ENCODE assay signal across 12 mouse cellular contexts in the genomic region with DNA sequence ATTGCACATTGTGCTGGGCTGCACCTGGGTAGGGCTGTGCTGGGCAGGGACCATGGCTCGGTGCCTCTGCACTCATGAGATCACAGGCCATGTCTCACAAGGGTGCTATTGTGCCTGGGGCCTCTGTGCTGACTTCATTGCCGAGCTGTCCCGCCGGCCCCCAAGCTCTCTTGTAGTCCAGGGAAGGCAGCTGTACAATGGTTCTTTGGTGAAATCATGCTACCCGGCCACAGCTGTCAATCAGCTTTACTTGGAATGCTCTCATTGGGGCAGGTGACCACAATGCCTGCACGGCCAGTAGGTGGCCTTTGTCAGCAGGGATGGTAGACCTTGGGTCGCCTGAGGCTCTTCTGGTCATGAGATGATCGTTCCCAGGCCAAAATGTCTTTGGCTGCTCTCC.
A peak's percentile ranks its signal among the peaks of the same experiment; 100 is the strongest.
DNase-seq lines count a peak whose midpoint lies in the region; ATAC-seq lines count a peak whose summit lies in the region.
"Had no signal": no experiment of that assay in that cellular context is flagged by ENCODE, and none has a peak within 500 bp of the region (broad histone marks: within the 10 kb centered on the region; RNA-seq: fewer than 3 reads in every experiment).

No protein-coding gene starts in this region.

- no peak overlapping the region for H3K4me2 ChIP-seq in hindbrain, embryonic 11.5 days (replicated peaks; ENCODE audit: low read depth, low read length)
- H3K4me2 ChIP-seq in hindbrain, embryonic 14.5 days (replicated peaks), result no peak overlapping the region
- H3K4me2 ChIP-seq: liver, embryonic 13.5 days; neural tube, embryonic 12.5 days; stomach, embryonic 15.5 days had no signal

- no peak overlapping the region for H3K4me3 ChIP-seq in hindbrain, embryonic 11.5 days (ENCODE audit: low read depth, low read length)
- H3K4me3 ChIP-seq in hindbrain, embryonic 14.5 days (replicated peaks; ENCODE audit: low read length), result no peak overlapping the region
- H3K4me3 ChIP-seq: liver, embryonic 13.5 days; neural tube, embryonic 12.5 days; stomach, embryonic 15.5 days had no signal

- H3K9me3 ChIP-seq in hindbrain, embryonic 11.5 days (ENCODE audit: control insufficient read depth, low read length), result no peaks in the 10 kb centered on the region
- H3K9me3 ChIP-seq in hindbrain, embryonic 14.5 days (ENCODE audit: control insufficient read depth, low read length), result no peaks in the 10 kb centered on the region
- H3K9me3 ChIP-seq: liver, embryonic 13.5 days; neural tube, embryonic 12.5 days; stomach, embryonic 15.5 days had no signal

- intact Hi-C loops in left cerebral cortex, postnatal 10 days (cut with DNase I), result no loop called here

- 58% methylated on average over 8 of the region's 8 CpGs for WGBS in hindbrain, embryonic 11.5 days
- WGBS in hindbrain, embryonic 14.5 days, result 56% methylated on average over 8 of the region's 8 CpGs

- peak; percentile 51; the same call in 1 of the 2 replicates for ATAC-seq in hindbrain, embryonic 11.5 days (ENCODE audit: low FRiP score)
- ATAC-seq in hindbrain, embryonic 14.5 days (ENCODE audit: low FRiP score), result no peak
- ATAC-seq: intestine, embryonic 16.5 days had no signal

- H3K36me3 ChIP-seq in hindbrain, embryonic 11.5 days (ENCODE audit: control insufficient read depth, insufficient read depth, low read length), result no peaks in the 10 kb centered on the region
- no peaks in the 10 kb centered on the region for H3K36me3 ChIP-seq in hindbrain, embryonic 14.5 days (replicated peaks; ENCODE audit: control insufficient read depth, insufficient read depth)
- H3K36me3 ChIP-seq: liver, embryonic 13.5 days; neural tube, embryonic 12.5 days; stomach, embryonic 15.5 days had no signal

- no peak overlapping the region for H3K9ac ChIP-seq in hindbrain, embryonic 11.5 days (ENCODE audit: low read depth, low read length)
- no peak overlapping the region for H3K9ac ChIP-seq in hindbrain, embryonic 14.5 days
- H3K9ac ChIP-seq: liver, embryonic 13.5 days; neural tube, embryonic 12.5 days; stomach, embryonic 15.5 days had no signal

- no peaks in the 10 kb centered on the region for H3K4me1 ChIP-seq in hindbrain, embryonic 11.5 days (replicated peaks; ENCODE audit: control insufficient read depth, insufficient read depth, low read length)
- H3K4me1 ChIP-seq in hindbrain, embryonic 14.5 days (replicated peaks; ENCODE audit: control insufficient read depth, insufficient read depth, low read length), result no peaks in the 10 kb centered on the region
- H3K4me1 ChIP-seq: liver, embryonic 13.5 days; neural tube, embryonic 12.5 days; stomach, embryonic 15.5 days had no signal

- DNase-seq in hindbrain, embryonic 11.5 days (ENCODE audit: low spot score), result peak; percentile 24
- no peak for DNase-seq in hindbrain, embryonic 14.5 days (ENCODE audit: low spot score)
- DNase-seq in cerebellum, adult 9-10 months, result peak; percentile 28
- peak; percentile 31 to 40 for DNase-seq in heart, adult 9 months (ENCODE audit: low spot score in 2 of 2)
- DNase-seq in left cerebral cortex, postnatal 10 days (ENCODE audit: extremely low spot score in 1 of 2, low spot score in 2 of 2), result peak; percentile 4 to 25
- no peak for DNase-seq in kidney, postnatal 25 days
- DNase-seq in neural tube, embryonic 10.5 days (ENCODE audit: extremely low spot score, low spot score), result no peak
- DNase-seq: adrenal gland, postnatal 36 days; liver, embryonic 13.5 days had no signal

- H3K27me3 ChIP-seq in hindbrain, embryonic 11.5 days (ENCODE audit: control insufficient read depth, insufficient read depth, low read length), result no peaks in the 10 kb centered on the region
- H3K27me3 ChIP-seq in hindbrain, embryonic 14.5 days (ENCODE audit: control insufficient read depth, insufficient read depth, low read length), result no peaks in the 10 kb centered on the region
- H3K27me3 ChIP-seq: liver, embryonic 13.5 days; neural tube, embryonic 12.5 days; stomach, embryonic 15.5 days had no signal

- H3K27ac ChIP-seq in hindbrain, embryonic 11.5 days (ENCODE audit: low read depth, low read length), result no peak overlapping the region
- no peak overlapping the region for H3K27ac ChIP-seq in hindbrain, embryonic 14.5 days
- H3K27ac ChIP-seq: liver, embryonic 13.5 days; neural tube, embryonic 12.5 days; stomach, embryonic 15.5 days had no signal

Comparison
In these comparisons a context has a peak if more than half of its experiments do, and no peak if none do; other contexts are left out.
1. DNase-seq: peak in hindbrain, embryonic 11.5 days (single experiment), cerebellum, adult 9-10 months (single experiment), heart, adult 9 months (2 of 2) and left cerebral cortex, postnatal 10 days (2 of 2); none in hindbrain, embryonic 14.5 days (single experiment), kidney, postnatal 25 days (0 of 2) and neural tube, embryonic 10.5 days (single experiment).